Mouse (Mus musculus) thymus, adult 2 months (tissue): ENCODE measurements around the gene Adipor2.

Experiments used
- CTCF ChIP-seq: fragments of 200-500 bp; IDR thresholded peaks from 2 replicates; pipeline ENCODE4 v1.5.1; 2012; ENCODE audit warnings: mild to moderate bottlenecking, control low read depth, low read length, moderate library complexity, borderline replicate concordance; ENCODE audit not compliant: control insufficient read depth, poor library complexity, insufficient read depth; ENCODE audit errors: extremely low read depth
- POLR2A ChIP-seq: fragments of 200-500 bp; IDR thresholded peaks from 2 replicates; pipeline ENCODE4 v1.6.1; 2012; ENCODE audit warnings: mild to moderate bottlenecking, low read length, control low read depth, moderate library complexity; ENCODE audit not compliant: control insufficient read depth, poor library complexity, insufficient read depth; ENCODE audit errors: extremely low read depth

DNA sequence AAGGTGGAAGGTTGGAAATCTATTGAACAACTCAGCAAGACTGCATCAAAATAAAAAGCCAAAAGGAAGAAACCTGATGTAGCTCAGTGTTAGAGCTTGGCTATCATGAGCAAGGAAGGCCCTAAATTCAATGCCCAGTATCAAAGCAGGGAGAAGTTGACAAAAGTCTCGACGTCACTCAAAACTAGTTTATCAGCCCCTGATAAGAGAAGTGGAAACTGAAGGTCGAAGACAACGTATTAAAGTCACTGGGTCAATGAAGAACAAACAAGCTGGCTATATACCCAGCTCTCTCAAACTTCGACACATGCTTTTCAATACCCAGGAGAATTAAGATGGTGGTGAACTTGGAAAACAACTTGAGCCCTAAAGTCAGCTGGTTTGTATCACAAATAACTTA, 45.3 kb downstream of the Adipor2 start:
- TF ChIP-seq POLR2A (no peak), CTCF (no peak)
